Mouse (Mus musculus): Measurements from ENCODE around the gene Tnk1. TPM values are rescaled to one million over a fixed set of nuclear protein-coding genes. Genes with fewer than 3 reads are reported as not detected.
A peak's percentile ranks its signal among the peaks of the same experiment; 100 is the strongest.

The Tnk1 gene
- total RNA-seq, 2 experiments from 2014 or later = 0.17 to 1.7 TPM

GRCm38 (mm10) chr11:69846198-69846680 is 12.3 kb downstream of the Tnk1 start, which contains the start of gene Plscr3:
Gene Plscr3 (plus strand): TSS chr11:69846376.
- DNase-seq (ENCODE audit: low spot score in 2 of 2) = peak; percentile 84 to 87

GRCm38 (mm10) chr11:69838714-69839104 is 19.8 kb downstream of the Tnk1 start:
- no peak for DNase-seq (ENCODE audit: low spot score in 2 of 2)

- DNase-seq (ENCODE audit: low spot score in 2 of 2) = peak; percentile 76 to 88
Measured at GRCm38 (mm10) chr11:69837952-69838713, 20.4 kb downstream of the Tnk1 start, which contains the start of gene Tmem256. Gene Tmem256 (plus strand): TSS chr11:69838514.

GRCm38 (mm10) chr11:69837604-69837951 is 21.0 kb downstream of the Tnk1 start, which contains the start of gene Nlgn2:
Gene Nlgn2 (minus strand): TSS chr11:69837784.
- DNase-seq (ENCODE audit: low spot score in 2 of 2) = no peak

- DNase-seq (ENCODE audit: low spot score in 2 of 2) = no peak
Measured at GRCm38 (mm10) chr11:69836703-69837576, 21.6 kb downstream of the Tnk1 start.

GRCm38 (mm10) chr11:69835966-69836335 is 22.6 kb downstream of the Tnk1 start:
- no peak for DNase-seq (ENCODE audit: low spot score in 2 of 2)

GRCm38 (mm10) chr11:69835326-69835965 is 23.1 kb downstream of the Tnk1 start:
- DNase-seq (ENCODE audit: low spot score in 2 of 2) = no peak

GRCm38 (mm10) chr11:69834001-69834549 is 24.5 kb downstream of the Tnk1 start:
- DNase-seq (ENCODE audit: low spot score in 2 of 2) = no peak

GRCm38 (mm10) chr11:69833554-69833953 is 25.0 kb downstream of the Tnk1 start:
- no peak for DNase-seq (ENCODE audit: low spot score in 2 of 2)

- DNase-seq (ENCODE audit: low spot score in 2 of 2) = no peak
Measured at GRCm38 (mm10) chr11:69828832-69829231, 29.7 kb downstream of the Tnk1 start.

GRCm38 (mm10) chr11:69823456-69823855 is 35.1 kb downstream of the Tnk1 start:
- no peak for DNase-seq (ENCODE audit: low spot score in 2 of 2)

GRCm38 (mm10) chr11:69822080-69822479 is 36.5 kb downstream of the Tnk1 start, which contains the start of gene Spem1:
Gene Spem1 (minus strand): TSS chr11:69822180.
- no peak for DNase-seq (ENCODE audit: low spot score in 2 of 2)

- no peak for DNase-seq (ENCODE audit: low spot score in 2 of 2)
Measured at GRCm38 (mm10) chr11:69818871-69819270, 39.7 kb downstream of the Tnk1 start.

GRCm38 (mm10) chr11:69818365-69818764 is 40.2 kb downstream of the Tnk1 start, which contains the start of gene Spem2:
Gene Spem2 (minus strand): TSS chr11:69818465.
- no peak for DNase-seq (ENCODE audit: low spot score in 2 of 2)

- no peak for DNase-seq (ENCODE audit: low spot score in 2 of 2)
Measured at GRCm38 (mm10) chr11:69816520-69816919, 42.0 kb downstream of the Tnk1 start.

- no peak for DNase-seq (ENCODE audit: low spot score in 2 of 2)
Measured at GRCm38 (mm10) chr11:69815155-69815554, 43.4 kb downstream of the Tnk1 start, which contains the start of gene Gm39566. Gene Gm39566 (minus strand): TSS chr11:69815298.

- DNase-seq (ENCODE audit: low spot score in 2 of 2) = no peak
Measured at GRCm38 (mm10) chr11:69810280-69810679, 48.2 kb downstream of the Tnk1 start.

GRCm38 (mm10) chr11:69807641-69808040 is 50.9 kb downstream of the Tnk1 start:
- no peak for DNase-seq (ENCODE audit: low spot score in 2 of 2)

- DNase-seq (ENCODE audit: low spot score in 2 of 2) = no peak
Measured at GRCm38 (mm10) chr11:69806378-69806777, 52.2 kb downstream of the Tnk1 start.

- no peak for DNase-seq (ENCODE audit: low spot score in 2 of 2)
Measured at GRCm38 (mm10) chr11:69804972-69805909, 53.3 kb downstream of the Tnk1 start, which contains the start of gene Tmem102. Gene Tmem102 (minus strand): TSS chr11:69805624.
